Mouse (Mus musculus) gastrocnemius, adult 18-20 months (tissue): ENCODE measurements around the gene Ahdc1. TPM values are rescaled to one million over a fixed set of nuclear protein-coding genes. Genes with fewer than 3 reads are reported as not detected.

Experiments used
- DNase-seq: peaks from one replicate; pipeline ENCODE4 v3.0.0; 2021; ENCODE audit warnings: low spot score
- total RNA-seq, 2 experiments: library from RNA; stranded (reverse); gene quantifications; 2 replicates each; pipeline ENCODE4 v1.2.3; 2021

Ahdc1 gene
- total RNA-seq, 2 experiments from 2014 or later, result 40.6 to 41.6 TPM

GRCm38 (mm10) chr4:133052029-133052745, 41.1 kb downstream of the Ahdc1 start:
- no peak for DNase-seq

GRCm38 (mm10) chr4:133052995-133053572, 42.0 kb downstream of the Ahdc1 start:
- no peak for DNase-seq

DNA sequence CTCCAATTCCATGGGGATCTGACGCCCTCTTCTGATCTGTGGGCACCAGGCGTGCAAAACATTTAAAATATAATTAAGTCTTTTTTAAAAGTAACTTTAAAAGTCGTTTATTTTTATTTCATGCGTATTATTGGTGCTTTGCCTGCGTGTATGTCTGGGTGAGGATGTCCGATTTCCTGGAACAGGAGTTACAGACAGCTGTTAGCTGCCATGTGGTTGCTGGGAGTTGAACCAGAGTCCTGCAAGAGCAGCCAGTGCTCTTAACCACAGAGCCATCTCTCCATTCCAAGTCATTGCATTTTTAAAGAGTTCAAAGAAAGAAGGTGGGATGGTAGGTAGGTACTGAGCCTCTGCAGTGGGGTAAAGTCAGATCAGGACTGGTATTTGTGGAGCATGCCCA, 43.5 kb downstream of the Ahdc1 start:
- no peak for DNase-seq

DNA sequence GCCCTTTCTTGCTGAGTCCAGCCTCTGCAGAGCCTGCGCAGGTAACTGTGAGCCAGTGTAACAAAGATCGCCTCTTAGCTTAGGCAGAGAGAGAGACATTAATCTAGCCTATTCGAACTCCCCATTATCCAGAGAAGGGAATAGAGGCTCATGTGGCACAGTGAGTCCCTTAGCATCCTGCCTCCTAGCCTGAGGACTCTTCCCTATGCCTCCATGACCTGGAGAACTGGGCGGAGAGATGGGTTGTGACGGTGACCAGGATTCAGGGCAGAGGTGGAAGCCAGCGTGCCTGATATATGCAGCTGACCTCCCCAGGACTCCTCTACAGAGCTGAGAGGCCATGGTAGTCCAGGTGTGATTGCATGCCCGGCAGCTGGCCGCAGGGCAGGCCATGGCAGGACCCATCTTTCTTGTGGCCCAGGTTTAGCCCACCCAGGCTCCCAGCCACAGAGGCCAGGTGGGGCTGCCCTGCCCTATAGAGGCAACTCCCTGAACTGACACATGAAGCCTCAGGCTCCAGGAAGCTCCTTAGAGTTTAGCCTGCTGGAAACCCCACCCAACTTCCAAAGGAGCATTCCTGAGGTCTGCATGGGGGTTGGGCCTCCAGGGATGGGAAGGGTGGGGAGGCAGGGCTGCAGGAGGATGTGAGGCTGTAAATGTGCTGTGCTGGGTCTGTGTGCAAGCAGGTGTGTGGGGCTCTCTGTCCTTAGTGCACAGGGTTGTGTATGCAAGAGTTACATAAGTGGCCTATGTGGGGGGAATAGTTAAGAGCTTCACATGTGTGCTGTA, 44.3 kb downstream of the Ahdc1 start:
- DNase-seq, result no peak

GRCm38 (mm10) chr4:133056069-133056890, 45.2 kb downstream of the Ahdc1 start:
- DNase-seq, result peak; percentile 83

DNA sequence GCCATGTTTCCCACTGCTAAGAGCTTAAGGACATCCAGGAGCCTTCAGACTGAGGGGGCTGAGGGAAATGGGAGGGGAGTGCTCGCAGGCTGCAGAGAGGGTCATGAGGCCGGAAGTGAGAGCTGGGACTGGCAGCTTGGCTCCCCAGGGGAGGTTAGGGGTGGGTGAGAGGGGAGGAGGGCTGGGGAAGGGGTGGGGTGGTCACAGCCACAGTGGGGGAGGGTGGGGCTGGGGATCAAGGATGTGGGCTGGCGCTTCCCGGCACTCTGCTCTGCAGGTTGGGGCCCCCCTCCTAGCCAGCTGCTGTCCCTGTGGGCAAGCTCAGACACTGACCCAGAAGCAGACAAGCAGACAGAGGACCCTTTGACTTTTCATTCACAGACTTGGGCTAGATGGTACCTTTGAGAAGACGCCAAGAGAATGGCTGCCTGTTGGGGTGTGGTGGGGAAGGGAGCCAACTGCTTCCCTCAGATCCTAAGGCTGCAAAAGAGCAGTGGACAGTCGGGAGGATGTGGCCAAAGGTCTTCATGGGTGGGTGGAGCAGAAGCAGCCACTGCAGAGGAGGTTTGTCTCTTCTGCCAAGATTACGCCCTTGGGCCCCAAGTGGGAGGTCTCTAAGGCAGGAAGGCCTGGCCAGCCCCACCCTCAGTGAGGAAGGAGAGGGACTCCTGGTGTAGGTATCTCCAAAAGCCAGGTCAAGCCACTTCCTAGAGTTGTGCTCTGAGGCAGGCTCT, 46.5 kb downstream of the Ahdc1 start:
- DNase-seq, result peak; percentile 77

GRCm38 (mm10) chr4:133058123-133058453, 47.0 kb downstream of the Ahdc1 start:
- DNase-seq, result no peak

DNA sequence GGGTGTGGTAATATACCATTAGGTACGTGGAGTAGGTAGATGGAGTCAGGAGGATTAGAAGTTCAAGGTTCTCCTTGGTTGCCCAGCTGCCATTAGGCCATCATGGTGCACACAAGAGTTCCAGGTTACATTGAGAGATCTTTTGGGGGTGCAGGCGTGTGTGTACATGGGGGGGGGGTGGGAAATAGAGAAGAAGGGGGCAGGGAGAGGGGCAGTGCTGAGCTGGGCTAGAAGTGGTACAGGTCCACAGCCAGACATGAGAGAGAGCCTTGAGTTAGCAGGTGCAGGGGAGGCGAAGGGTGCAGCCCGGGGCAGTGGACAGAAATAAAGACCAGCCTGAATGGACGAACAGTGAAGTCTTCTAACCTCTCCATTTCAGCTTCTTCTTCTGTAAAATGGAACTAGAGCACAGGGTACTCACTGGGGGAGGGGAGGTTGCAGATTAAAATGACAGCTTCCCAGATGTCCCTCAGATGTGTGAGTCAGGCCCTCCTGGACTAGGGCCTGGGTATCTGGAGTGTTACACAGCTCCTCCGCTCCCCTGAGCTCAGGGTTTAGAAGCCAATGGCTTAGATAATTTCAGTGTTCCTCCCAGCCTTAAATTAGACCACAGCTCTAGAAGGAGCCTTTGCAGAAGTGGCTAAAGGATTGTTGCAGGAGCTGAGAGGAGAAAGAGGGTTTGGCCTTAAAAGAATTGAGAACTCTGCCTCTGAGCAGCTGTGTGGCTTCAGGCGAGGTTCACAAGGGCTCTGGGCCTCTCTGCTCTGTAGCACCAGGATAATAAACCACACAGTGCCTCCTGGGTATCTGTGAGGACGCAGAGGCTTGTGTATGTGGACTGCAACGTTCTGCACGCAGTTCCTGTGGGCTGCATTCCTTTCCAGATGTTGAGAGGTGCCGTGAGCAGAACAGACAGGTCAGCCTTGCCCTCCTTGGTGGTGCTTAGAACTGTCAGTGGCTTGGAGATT, 47.7 kb downstream of the Ahdc1 start:
- no peak for DNase-seq

DNA sequence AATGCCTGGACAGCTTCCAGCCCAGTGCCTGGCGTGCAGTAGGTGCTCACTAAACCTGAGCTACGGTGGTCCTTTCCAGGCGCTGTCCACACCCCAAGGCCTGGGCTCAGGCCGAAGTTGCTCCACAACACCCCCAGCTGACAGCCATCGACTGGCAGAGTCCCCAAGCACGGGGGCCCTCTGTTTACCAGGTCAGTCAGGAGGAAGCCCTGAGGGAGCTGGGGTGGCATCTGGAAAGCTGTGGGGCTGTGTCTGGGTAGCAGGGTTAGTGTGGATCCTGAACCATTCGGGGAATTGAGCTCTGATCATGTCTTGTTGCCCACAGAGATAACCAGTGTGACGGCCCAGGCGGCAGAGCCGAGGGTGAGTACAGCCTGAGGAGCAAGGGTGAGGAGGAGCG, 49.6 kb downstream of the Ahdc1 start:
- no peak for DNase-seq

GRCm38 (mm10) chr4:133061798-133062197, 50.7 kb downstream of the Ahdc1 start:
- DNase-seq, result no peak

DNA sequence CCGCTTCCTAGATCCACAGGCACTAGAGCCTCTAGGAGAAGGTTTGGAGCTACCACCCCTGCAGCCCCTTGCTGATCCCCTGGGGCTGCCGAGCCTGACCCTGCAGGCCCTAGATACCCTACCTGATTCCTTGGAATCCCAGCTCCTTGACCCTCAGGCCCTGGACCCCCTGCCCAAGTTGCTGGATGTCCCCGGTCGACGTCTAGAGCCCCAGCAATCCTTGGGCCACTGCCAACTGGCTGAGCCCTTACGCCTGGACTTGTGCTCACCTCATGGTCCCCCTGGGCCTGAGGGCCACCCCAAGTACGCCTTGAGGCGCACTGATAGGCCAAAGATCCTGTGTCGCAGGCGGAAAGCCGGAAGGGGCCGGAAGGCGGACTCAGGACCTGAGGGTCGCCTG, 51.2 kb downstream of the Ahdc1 start:
- no peak for DNase-seq

DNA sequence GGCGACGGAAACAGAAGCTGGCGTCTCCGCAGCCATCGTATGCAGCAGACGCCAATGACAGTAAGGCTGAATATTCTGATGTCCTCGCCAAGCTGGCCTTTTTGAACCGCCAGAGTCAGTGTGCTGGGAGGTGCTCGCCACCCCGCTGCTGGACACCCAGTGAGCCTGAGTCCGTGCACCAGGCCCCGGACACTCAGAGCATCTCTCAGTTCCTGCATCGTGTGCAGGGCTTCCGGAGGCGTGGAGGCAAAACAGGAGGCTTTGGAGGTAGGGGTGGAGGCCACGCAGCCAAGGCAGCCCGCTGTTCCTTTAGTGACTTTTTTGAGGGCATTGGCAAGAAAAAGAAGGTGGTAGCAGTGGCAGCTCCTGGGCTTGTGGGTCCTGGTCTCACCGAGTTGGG, 52.1 kb downstream of the Ahdc1 start:
- no peak for DNase-seq

DNA sequence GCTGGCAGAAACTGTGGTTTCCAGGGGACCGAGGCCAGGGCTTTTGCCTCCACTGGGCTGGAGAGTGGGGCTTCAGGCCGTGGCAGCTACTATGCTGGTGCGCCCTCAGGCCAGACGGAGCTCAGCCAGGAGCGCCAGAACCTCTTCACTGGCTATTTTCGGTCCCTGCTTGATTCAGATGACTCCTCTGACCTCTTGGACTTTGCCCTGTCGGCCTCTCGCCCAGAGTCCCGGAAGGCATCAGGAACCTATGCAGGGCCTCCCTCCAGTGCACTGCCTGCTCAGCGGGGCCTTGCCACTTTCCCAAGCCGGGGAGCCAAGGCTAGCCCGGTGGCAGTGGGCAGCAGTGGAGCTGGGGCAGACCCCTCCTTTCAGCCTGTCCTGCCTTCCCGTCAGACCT, 52.7 kb downstream of the Ahdc1 start:
- peak; percentile 71 for DNase-seq

GRCm38 (mm10) chr4:133064791-133065190, 53.7 kb downstream of the Ahdc1 start:
- DNase-seq, result no peak

DNA sequence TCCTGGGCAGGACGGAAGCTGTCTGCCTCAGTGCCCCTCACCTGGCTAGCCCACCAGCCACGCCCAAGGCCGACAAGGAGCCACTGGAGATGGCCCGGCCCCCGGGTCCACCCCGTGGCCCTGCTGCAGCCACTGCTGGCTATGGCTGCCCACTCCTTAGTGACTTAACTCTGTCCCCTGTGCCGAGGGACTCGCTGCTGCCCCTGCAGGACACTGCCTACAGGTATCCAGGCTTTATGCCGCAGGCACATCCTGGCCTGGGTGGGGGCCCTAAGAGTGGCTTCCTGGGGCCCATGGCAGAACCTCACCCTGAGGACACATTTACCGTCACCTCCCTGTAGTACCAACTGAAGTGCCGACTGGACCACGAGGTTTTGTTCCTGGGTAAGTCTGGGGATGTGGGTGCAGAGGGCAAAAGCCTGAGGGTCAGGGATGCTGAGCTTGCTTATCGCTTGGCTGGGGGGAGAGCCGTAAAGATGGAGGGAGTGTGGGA, 54.9 kb downstream of the Ahdc1 start:
- no peak for DNase-seq

DNA sequence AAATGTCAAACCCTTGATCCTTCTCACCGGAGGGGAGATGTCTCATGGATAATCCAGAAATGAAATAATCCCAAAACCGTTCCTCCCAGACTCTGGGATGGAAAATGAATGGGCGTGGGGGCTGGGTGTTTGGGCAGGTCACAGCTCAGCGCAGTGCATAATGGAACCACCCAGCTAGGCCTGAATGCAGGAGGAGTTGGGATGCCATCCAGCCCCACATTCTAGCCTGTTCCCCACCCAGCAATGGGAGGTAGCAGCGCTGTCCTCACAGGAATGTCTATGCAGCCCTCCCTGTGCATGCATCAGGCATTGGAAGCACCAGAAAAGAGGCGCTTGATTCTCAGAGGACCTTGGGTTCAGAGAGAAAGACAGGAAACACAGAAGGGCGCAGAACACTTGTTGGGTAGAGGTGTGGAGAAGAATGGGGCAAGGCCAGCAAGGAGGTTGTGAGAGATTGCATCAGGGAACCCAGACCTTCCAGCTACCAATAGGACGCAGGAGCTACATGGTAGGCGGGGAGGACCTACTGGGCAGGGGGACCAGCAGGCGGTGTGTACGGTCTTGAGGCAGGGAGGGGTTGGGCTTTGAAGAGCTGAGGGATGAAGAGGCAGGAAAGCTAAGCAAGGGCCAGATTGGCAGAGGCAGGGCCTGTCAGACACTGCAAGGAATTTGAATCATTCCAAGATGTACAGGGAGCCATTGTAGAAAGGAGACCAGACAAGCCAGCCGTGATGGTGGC, 57.5 kb downstream of the Ahdc1 start:
- peak; percentile 61 for DNase-seq

DNA sequence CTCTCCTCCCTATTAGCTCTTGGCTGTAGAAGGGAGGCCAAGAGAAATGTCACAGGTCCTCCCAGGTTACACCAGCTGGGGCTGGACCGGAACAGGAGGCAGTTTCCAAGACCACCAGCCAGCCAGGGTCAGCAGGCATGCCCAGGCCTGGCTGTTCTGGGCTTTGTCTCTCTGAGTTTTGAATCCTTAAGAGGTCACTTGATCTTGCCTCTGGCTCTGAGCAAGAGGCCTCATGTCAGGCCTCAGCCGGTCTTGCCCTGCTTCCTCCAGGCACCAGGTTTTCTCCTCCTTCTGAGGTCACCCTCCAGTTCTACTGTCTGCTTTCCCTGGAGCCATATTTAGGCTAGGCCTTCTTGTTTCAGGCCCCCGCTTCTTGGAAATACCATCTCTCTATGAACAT, 59.3 kb downstream of the Ahdc1 start:
- peak; percentile 81 for DNase-seq

GRCm38 (mm10) chr4:133070821-133071372, 59.8 kb downstream of the Ahdc1 start:
- no peak for DNase-seq

DNA sequence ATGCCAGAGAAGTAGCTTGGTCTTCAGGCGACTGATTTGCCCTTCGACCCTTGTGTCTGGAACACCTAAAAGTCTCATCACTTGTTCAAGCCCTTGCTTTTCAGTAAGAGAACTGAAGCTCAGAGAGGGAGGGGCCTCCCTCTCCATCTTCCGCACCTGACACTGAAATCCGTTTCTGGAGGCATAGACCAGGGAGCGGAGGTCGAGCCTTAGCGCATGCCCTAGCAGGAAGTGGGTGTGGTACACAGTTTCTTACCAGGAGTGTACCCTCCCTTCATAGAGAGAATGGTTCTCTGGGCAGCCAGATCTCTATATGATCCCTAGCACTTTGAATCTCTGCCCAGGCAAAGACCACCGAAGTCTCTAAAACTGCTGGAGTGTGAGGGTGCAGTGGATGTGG, 62.1 kb downstream of the Ahdc1 start:
- no peak for DNase-seq
